Mouse (Mus musculus) kidney, adult 11 months (tissue): ENCODE results near the gene Atp8b2.

Source experiments
- DNase-seq: peaks from one replicate; pipeline ENCODE4 v3.0.0; 2022

The Atp8b2 gene

DNA sequence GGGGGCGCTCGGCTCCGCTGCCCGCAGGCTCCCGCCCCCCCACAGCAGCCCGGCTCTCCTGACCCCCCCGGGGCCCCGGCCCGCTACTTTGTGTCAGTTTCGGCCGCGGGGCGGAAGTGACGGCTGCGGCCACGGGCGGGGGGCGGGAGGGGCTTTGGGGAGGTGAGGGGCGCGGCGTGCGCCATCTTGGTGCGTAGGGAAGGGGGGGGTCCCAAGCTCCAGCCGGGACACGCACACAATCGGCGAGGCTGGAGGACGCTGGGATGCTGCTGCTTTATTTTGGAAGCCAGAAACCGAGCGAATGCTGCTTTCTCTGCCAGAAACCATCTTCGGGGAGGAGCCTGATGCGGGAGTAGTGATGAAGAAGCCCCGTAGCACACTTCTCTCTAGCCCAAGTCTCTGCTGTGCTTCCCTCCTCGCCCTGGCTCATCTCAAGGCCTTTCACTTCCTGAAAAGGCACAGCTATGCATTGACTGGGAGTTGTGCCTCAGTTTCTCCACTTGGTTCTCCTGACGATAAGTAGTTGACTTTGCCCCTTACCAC, at the start of gene Atp8b2:
Gene Atp8b2 (minus strand): TSS at position 288 of the 543 bp plus-strand sequence.
- DNase-seq: no peak

DNA sequence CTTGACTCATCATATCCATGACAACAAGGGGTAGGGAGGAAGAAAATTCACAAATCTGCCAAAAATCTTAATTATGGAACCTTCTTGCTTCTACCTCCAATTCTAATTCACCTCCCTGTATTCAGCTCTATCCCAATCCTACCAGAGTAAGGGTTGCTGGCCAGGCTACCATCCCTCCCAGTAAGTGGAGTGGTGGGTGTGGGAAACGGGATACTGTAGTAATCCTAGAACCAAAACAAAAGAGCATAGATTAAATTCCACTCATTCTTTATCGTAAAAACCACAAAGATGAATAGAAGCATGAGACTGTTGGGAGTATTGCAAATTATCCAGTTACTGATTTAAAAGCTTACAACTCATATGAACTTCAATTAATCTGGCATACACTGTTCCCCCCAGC, 47.0 kb upstream of the Atp8b2 start:
- no peak for DNase-seq

DNA sequence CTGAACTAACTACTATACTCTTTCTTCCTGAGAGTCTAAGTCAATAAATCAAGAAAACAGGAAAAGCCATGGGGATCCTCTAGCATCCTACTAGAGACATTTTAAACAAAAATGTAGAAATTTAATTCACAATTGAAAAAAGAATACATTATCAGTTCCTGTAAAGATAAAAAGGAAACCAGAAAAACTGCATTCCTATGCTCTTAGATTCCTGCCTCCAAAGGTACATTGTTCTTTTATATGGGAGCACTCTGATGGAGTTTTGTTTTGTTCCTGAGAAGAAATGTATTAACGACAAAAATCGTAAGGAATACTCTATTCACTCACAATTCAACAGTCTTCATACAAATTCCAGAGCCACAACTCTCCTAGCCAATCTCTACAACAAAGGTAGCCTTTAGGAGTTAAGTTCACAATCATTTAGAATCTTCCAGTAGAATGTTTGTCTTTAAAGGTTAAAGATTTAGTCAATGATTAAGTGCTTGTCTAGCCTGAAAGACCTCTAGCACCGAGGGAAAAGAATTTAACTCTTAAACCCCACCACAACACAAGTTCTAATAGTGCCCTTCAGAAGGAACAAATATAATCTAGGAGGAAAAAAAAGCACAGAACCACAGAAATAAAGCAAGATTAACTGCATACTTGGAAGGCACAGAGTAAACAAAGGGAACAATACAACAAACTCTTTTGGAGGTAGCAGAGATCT, 40.9 kb upstream of the Atp8b2 start:
- DNase-seq: no peak

DNA sequence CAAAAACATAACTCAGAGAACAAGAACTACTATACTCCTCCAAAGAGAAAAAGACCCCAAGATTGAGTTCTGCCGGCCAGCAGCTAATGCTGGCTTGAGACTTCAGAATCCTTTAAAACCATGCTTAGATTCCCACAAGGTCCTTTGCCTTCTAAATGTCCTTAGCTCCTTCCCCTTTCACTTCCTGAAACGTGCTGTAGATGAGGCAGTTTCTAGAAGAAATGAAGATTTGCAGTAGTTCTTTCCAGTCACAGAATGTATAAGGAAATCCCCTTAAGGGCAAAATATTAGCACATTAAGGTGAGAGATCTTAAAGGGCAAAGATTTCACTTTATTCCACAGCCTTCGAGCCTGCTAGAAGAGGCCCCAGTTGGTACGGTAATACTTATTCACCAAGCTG, 36.5 kb upstream of the Atp8b2 start:
- no peak for DNase-seq

DNA sequence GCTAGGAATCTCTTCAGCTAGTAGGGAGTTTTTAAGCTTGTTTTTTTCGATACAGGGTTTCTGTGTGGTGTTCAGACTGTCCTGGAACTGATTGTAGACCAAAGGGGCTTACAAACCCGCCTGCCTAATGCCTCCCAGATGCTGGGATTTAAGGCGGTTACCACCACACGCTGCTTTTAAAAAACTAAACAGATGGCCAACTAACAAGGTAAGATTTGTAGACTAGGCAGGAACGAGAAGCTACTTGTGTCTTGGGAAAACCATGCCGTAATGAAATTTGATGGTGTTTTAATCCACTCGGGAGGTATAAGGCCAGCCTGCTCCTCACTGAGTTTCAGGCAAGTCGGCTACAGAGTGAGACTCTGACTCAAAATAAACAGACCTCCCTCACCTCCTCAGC, 35.8 kb upstream of the Atp8b2 start:
- no peak for DNase-seq

DNA sequence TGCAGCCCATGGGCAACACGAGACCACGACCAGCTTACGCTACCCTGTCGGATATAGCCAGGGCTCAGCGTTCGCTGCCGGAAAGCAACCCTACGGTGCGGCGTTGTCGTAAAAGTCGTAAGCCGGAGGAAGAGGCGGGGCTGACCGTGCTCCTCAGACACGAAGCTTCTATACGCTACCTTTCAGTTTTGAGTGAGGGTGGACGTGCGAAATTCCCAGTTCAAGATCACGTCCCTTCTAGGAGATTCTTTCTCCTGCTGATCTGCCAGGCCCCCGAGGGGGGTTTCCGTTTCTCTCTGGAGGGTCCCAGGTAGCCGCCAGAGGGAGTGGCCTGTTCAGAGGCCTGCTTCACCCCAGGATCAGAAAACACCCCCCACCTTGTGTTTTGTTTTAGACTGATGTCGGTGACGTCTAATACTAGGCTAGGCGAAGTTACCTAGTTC, 35.3 kb upstream of the Atp8b2 start, which contains the start of gene Hax1:
Gene Hax1 (minus strand): TSS at position 169 of the 443 bp plus-strand sequence.
- DNase-seq: peak; percentile 94

DNA sequence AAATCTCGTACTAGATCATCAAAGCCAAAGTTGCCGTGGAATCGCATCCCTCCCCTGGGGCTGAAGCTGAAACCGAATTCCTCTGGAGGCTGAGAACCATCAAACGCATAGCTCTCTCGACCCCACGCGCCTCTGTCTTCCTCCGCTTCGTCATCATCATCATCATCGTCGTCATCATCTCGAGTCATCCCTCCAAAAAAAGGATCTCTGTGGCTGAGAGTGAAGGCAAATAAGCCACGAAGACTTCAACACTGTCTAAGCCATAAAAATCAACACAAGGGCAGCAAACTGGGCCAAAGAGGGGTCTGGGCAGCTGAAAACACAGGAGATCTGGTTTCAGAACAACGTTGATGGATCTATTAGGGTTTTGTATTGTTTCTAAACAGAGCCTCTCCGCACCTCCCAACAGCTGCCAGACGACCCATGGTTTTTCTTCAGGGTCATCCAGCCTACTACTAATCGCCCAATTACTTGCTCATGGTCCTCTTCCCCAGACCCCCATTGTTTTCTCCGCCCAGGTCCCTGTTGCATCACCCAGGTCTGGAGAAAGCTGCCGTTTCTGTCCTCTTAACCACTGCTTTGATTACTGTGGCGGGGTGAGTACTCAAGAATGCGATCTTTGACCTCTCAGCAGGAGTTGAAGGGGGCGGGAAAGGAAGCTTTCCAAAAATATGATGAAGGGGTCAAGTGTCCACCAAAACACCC, 34.6 kb upstream of the Atp8b2 start:
- no peak for DNase-seq

DNA sequence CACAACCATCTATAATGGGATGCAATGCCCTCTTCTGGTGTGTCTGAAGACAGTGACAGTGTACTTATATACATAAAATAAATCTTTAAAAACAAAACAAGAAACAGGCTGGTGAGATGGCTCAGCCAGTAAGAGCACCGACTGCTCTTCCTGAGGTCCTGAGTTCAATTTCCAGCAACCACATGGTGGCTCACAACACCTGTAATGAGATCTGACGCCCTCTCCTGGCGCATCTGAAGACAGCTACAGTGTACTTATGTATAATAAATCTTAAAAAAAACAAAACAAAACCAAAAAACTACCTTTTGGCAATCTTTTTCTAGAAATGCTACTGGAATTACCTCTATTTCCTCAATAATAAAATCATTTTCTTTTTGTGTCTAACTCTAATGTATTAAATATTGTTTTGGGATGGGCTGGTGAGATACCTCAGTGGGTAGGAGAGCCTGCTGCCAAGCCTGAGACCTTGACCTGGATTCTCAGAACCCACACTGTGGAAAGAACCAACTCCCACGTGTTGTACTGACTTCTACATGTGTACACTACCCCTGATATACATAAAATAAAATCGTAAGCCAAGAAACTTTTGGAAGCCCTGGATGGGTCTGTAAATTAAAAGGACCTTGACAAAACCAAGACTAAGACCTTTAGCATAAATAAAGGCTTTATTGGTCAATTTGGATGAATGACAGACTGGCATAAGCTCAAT, 31.7 kb upstream of the Atp8b2 start:
- DNase-seq: no peak

DNA sequence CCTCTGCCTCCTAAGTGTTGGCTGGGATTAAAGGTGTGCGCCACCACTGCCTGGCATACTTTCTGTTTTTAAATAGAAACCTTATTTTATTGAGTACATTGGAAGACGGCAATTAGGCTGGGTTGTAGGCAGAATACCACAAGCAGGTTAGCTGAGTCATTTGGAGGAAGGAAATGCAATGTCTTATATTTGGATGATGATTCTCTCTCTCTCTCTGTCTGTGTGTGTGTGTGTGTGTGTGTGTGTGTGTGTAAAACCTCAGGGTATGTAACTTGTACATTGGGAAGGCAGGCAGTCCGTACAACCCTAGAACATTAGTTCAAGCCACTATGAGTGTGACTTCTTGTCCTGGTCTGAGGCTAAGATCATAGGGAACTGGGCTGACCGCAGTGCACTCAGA, 24.5 kb upstream of the Atp8b2 start:
- no peak for DNase-seq

DNA sequence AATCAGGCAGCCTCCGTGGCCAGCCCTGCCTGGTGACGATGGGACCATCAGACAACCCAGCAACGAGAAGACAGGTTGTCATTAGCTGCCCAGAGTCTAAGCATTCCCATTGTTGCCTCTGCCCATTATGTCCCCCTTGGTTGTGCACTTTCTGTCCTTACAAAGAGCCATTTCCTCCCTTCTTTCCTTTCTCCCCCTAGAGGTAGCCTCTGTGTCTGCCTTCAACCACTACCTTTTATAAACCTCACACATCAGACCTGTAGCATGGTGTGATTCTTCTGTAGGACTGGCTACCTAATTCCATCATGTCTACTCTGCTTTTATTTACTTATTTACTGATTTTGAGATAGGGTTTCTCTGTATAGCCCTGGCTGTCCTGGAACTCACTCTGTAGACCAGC, 23.9 kb upstream of the Atp8b2 start:
- DNase-seq: no peak

DNA sequence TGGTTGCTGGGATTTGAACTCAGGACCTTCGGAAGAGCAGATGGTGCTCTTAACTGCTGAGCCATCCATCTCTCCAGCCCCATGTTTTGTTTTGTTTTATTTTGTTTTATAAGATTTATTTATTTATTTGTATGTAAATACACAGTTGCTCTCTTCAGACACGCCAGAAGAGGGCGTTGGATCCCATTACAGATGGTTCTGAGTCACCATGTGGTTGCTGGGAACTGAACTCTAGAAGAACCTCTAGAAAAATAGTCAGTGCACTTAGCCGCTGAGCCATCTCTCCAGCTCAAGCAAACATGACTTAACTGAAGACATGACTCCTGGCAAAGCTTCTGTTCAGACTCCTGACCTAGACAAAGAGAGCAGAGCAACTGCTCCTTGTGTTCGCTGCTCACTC, 19.1 kb upstream of the Atp8b2 start:
- no peak for DNase-seq

DNA sequence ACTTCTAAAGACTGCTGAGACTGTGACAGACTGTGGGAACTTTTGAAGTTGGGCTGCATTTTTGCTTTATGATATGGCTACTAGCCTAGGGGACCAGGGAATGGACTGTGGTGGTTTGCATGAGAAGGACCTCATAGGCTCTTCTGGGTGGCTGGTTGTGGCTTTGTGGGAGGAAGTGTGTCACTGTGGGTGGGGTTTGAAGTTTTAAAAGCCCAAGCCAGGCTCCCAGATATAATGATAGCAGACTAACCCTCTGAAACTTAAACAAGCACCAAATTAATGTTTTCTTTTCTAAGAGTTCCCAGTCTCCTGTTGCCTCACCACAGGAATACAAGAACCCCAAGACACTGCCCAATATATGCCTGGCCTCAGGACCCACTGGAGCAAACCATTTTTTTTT, 13.6 kb upstream of the Atp8b2 start:
- DNase-seq: no peak

DNA sequence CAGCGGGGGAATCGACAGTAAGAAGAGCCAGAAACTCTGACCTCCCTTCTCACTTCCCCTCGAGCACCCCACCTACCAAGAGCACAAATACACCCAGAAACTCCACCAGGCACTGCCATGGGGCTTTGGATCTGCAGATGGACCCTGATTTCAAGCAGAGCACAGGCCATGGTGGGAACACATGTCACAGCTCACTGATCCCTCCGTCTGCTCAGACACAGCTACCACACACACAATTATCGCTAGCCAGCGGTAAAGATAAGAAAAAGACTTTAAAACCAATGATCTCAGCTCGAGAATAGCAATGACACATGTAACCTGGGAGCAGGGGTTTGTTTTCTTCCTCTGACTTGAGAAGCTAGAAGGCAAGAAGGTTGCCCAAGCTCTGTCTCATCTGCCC, 5.2 kb upstream of the Atp8b2 start:
- DNase-seq: no peak

DNA sequence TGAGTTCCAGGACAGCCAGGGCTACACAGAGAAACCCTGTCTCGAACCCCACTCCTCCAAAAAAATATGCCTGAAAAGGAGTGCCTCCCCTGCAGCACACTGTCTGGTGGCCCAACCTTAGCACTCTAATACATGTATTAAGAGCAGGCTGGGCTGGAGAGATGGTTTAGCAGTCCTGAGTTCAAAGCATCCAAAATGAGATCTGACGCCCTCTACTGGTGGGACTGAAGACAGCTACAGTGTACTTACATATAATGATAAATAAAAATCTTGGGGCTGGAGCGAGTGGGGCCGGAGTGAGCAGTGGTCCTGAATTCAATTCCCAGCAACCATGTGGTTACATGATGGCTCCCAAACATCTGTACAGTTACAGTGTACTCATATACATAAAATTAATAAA, 3.6 kb upstream of the Atp8b2 start:
- DNase-seq: no peak

DNA sequence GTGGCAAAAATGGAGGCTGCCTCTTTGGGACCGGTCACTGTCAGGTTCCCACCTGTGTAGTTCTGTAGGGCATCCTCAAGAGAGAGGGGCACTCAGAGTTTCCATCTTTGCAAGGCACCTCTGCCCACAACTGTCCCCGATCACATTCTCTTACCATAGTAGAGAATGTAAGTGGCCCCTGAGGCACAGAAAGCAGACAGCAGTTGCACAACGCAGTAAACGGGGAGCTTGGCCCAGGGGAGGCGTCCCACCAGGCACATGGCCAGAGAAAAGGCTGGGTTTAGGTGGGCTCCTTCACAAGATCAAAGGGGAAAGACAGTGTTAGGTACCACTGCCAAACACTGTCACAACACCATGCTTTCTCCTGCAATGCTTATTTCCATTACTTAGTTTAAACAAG, 2.7 kb upstream of the Atp8b2 start:
- DNase-seq: no peak

DNA sequence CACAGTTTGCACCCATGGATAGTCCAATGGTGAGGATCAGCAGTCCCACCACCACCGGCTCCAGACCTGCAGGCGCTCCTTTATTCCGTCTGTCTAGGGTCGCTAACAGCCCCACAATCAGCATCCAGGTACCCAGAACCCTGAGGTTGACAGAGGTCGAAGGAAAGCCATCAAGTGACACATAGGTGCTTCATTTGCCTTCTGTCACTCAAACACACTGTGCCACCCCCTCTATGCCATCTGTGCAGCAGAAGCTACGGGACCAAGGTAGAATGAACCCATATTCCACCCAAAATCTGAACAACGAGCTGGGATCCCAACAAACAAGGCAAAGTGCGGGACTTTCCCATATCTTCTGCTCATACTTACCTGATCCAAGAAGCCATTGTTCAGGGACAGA, 2.2 kb upstream of the Atp8b2 start:
- DNase-seq: no peak

DNA sequence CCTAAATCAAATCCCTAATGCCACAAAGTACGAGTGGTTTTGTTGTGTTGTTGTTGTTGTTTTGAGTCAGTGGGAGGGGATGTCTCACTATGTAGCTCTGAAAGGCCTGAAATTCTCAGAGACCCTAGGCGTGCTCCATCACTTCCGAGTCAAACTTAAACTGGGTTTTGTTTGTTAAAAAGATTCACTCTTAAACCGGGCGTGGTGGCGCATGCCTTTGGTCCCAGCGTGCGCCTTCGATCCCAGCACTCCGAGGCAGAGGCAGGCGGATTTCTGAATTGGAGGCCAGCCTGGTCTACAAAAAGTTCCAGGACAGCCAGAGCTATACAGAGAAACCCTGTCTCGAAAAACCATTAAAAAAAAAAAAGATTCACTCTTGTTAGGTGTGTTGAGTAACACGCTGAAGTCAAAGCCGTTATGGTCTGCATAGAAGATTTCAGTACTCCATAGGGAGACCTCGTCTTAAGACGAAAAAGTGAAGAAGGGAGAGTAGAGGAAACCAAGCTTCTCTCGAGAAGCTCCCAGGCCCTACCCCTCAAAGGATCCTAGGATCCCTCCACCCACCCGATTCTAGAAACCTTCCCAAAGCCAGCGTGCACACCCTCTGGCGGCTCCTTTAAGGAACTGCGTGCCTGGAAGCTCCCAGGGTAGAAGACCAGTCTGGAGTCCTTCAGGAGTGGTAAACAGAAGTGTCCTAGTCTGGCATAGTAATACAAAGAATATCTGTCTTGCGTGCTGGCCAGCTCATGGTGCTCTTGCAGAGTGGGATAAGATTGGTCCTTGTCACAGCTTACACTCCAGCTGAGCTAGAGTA, 825 bp upstream of the Atp8b2 start:
- DNase-seq: no peak

DNA sequence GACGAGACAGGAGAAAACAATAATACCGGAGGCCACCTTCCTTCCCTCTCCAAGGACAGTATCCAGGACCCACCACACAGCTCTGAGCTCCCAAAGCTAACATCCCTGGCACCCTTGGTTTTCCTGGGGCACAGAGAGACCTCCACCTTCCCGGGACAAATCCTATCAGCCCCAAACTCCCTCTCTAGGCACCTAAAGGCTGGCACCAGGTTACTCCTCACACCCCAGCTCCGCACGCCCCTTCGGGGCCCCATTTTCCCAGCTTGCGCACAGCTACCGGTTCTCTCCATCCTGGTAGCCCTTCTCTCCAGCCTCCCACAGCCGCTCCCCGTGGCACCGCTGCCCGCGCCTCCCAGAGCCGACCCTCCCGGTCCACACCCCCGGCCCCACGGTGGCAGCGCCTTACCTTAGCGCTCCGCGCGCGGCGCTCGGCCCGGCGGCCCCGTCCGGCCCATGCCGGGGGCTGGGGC, 522 bp downstream of the Atp8b2 start:
- DNase-seq: no peak

DNA sequence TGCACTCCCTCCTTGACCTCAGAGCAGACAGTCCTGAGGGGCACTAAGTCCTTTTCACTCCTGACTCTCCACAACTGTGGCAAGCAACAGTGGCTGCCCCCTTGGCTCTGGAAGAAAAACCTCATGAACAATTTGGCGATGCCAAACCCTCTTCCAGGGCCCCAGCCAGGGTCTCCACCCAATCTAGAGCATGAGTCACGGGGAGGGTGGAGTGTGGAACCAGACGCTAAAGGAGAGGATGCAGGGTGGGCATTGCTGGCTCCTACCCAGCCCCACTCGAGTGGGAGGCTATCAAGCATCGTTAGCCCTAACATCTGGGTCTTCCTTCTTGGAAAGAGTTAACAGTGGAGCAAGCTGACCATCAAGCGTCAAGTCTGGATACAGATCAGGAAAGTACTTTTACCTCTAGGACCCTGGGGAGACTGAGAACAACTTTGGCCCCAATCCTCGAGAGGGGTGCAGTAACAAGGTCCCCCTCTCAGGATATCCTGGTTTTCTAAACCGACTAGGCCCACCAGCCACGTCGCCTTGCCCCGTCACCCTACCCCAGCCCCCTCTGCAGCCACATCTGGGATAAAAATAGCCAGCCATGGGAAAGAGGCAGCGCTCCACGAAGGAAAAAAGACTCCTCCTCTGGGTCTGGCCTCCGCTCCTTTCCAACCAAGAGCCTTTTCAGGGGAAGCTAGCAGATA, 1.1 kb downstream of the Atp8b2 start:
- DNase-seq: no peak

DNA sequence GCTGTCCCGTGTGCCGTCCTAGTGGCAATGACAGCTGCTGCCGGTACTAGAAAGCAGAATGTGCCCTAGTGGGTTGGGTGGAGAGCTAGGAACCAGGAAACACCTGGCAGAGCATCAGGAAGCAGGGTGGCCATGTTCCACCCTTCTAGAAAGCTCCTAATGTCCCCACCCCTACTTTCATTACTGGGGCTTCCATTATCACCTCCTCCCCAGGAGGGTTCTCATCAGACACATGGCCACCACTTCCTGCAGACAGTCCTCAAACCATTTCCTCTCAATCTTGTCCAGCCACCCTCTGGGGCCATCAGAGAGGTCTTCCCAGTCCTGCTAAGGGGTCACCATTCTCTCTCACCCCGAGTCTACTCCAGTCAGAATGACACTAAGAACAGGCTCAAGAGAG, 1.9 kb downstream of the Atp8b2 start:
- DNase-seq: no peak

DNA sequence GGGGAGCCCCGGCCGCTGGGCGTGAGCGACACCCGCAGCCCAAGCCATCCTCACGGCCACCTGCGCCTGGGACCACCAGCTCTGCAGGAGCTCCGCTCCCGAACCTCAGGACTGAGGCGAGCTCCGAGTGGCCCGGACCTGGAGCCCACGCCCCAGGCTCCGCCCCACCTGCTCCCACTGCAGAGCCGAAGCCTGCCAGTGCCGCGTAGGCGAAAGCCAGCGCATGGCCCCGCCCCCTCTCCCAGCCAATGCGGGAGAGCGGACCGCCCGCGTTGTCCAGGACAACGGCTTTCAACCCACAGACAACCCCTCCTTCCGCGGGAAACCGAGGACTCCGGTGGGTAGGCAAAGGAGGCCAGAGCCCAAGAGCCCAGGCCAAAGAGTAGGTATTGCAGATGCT, 2.8 kb downstream of the Atp8b2 start:
- DNase-seq: peak; percentile 90

DNA sequence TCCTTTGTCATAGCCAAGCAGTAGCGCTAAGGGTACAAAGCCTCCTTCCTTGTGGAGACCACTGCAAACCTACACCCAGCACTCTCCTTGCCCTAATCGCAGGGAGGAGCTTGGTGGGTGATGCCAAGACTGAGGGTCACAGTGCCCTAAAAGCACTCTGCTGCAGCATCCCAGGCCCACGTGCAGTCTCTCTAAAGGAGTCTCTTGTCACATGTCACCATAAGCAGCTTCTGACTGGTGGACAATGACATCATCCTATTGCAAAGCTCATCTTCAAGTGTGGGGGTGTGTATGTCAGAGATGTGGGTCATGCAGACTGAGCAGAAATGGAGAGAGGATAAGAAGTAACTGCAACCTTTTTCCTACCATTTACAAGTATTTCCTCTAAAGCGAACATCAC, 3.9 kb downstream of the Atp8b2 start:
- DNase-seq: no peak
